Mouse (Mus musculus): ENCODE measurements around the gene Btn1a1.

The Btn1a1 gene

GRCm38 (mm10) chr13:23438521-23438920, 27.2 kb downstream of the Btn1a1 start:
- DNase-seq (ENCODE audit: low read depth, low spot score) = peak; percentile 63

- DNase-seq (ENCODE audit: low read depth, low spot score) = peak; percentile 87
Measured at GRCm38 (mm10) chr13:23437908-23438307, 27.8 kb downstream of the Btn1a1 start.

GRCm38 (mm10) chr13:23436861-23437822, 28.6 kb downstream of the Btn1a1 start:
- DNase-seq (ENCODE audit: low read depth, low spot score) = peak; percentile 66

GRCm38 (mm10) chr13:23436231-23436661, 29.5 kb downstream of the Btn1a1 start:
- DNase-seq (ENCODE audit: low read depth, low spot score) = peak; percentile 73

GRCm38 (mm10) chr13:23435676-23436075, 30.0 kb downstream of the Btn1a1 start:
- no peak for DNase-seq (ENCODE audit: low read depth, low spot score)

GRCm38 (mm10) chr13:23435241-23435640, 30.5 kb downstream of the Btn1a1 start:
- no peak for DNase-seq (ENCODE audit: low read depth, low spot score)

GRCm38 (mm10) chr13:23434426-23434825, 31.3 kb downstream of the Btn1a1 start:
- no peak for DNase-seq (ENCODE audit: low read depth, low spot score)

GRCm38 (mm10) chr13:23433801-23434200, 31.9 kb downstream of the Btn1a1 start:
- no peak for DNase-seq (ENCODE audit: low read depth, low spot score)

- no peak for DNase-seq (ENCODE audit: low read depth, low spot score)
Measured at GRCm38 (mm10) chr13:23433206-23433605, 32.5 kb downstream of the Btn1a1 start.

- peak; percentile 94 for DNase-seq (ENCODE audit: low read depth, low spot score)
Measured at GRCm38 (mm10) chr13:23432562-23433201, 33.0 kb downstream of the Btn1a1 start.

- peak; percentile 89 for DNase-seq (ENCODE audit: low read depth, low spot score)
Measured at GRCm38 (mm10) chr13:23431351-23431771, 34.3 kb downstream of the Btn1a1 start.

- peak; percentile 88 for DNase-seq (ENCODE audit: low read depth, low spot score)
Measured at GRCm38 (mm10) chr13:23430734-23431133, 35.0 kb downstream of the Btn1a1 start.

- DNase-seq (ENCODE audit: low read depth, low spot score) = no peak
Measured at GRCm38 (mm10) chr13:23429771-23430380, 35.8 kb downstream of the Btn1a1 start.

GRCm38 (mm10) chr13:23428166-23428993, 37.3 kb downstream of the Btn1a1 start:
- DNase-seq (ENCODE audit: low read depth, low spot score) = peak; percentile 1

GRCm38 (mm10) chr13:23427401-23427910, 38.2 kb downstream of the Btn1a1 start:
- DNase-seq (ENCODE audit: low read depth, low spot score) = peak; percentile 1

GRCm38 (mm10) chr13:23426922-23427321, 38.8 kb downstream of the Btn1a1 start:
- peak; percentile 65 for DNase-seq (ENCODE audit: low read depth, low spot score)

GRCm38 (mm10) chr13:23426335-23426734, 39.4 kb downstream of the Btn1a1 start:
- no peak for DNase-seq (ENCODE audit: low read depth, low spot score)

GRCm38 (mm10) chr13:23425505-23425904, 40.2 kb downstream of the Btn1a1 start:
- peak; percentile 75 for DNase-seq (ENCODE audit: low read depth, low spot score)

- peak; percentile 96 for DNase-seq (ENCODE audit: low read depth, low spot score)
Measured at GRCm38 (mm10) chr13:23424494-23425325, 41.0 kb downstream of the Btn1a1 start.

GRCm38 (mm10) chr13:23424052-23424380, 41.7 kb downstream of the Btn1a1 start:
- no peak for DNase-seq (ENCODE audit: low read depth, low spot score)

All from CD4-positive helper T cell, adult 2 months (primary cell).